Mouse (Mus musculus) brain, embryonic 14.5 days (tissue): ENCODE data around the gene Osbpl3. TPM values are rescaled to one million over a fixed set of nuclear protein-coding genes. Genes with fewer than 3 reads are reported as not detected.

Source experiments
- DNase-seq: peaks from one replicate; pipeline ENCODE4 v3.0.0-alpha.2; 2011; ENCODE audit warnings: low read depth
- CTCF ChIP-seq: fragments of 200-500 bp; IDR thresholded peaks from 2 replicates; pipeline ENCODE4 v1.5.1; 2012; ENCODE audit warnings: inconsistent platforms, mild to moderate bottlenecking, moderate library complexity, borderline replicate concordance; ENCODE audit not compliant: insufficient read depth, insufficient read length; ENCODE audit errors: extremely low read depth
- POLR2A ChIP-seq: fragments of 200-500 bp; IDR thresholded peaks from 2 replicates; pipeline ENCODE4 v1.6.1; 2012; ENCODE audit warnings: mild to moderate bottlenecking, inconsistent platforms, borderline replicate concordance; ENCODE audit not compliant: poor library complexity, insufficient read depth, insufficient read length, severe bottlenecking; ENCODE audit errors: extremely low read depth
- polyA plus RNA-seq: library from polyadenylated mRNA; depleted of rRNA; stranded (reverse); fragments of >200 nt; gene quantifications from 2 replicates; pipeline ENCODE4 v1.2.3, GENCODE M21; 2012

Gene Osbpl3
- polyA plus RNA-seq, 1 experiment, result 8.5 TPM

GRCm38 (mm10) chr6:50395641-50396312, 60.2 kb downstream of the Osbpl3 start:
- TF ChIP-seq CTCF (no peak), POLR2A (no peak)
- peak; percentile 44 for DNase-seq

GRCm38 (mm10) chr6:50394432-50394831, 61.6 kb downstream of the Osbpl3 start:
- TF ChIP-seq POLR2A (no peak), CTCF (no peak)
- no peak for DNase-seq

DNA sequence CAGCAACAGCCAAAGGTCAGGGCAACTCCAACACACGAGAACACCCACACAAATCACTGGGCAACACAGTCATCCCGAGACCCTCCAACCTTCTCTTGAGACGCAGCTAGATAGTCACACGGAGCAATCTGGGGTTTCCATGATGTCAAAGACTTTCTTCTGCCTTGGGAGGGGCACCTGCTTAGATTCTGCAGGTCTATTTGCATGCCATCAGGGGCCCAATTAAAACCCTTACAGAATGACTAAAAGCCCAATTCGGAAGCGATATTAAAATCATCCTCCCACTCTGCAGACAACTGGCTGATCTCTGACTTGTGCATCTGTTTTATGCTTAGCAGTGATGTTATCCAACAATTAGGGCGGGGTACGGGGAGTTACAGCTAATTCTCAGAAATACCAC, 62.0 kb downstream of the Osbpl3 start:
- no peak for DNase-seq
- TF ChIP-seq POLR2A (no peak), CTCF (no peak)

- no peak for TF ChIP-seq CTCF
- no peak for DNase-seq
Measured at GRCm38 (mm10) chr6:50391951-50392350, 64.0 kb downstream of the Osbpl3 start.

DNA sequence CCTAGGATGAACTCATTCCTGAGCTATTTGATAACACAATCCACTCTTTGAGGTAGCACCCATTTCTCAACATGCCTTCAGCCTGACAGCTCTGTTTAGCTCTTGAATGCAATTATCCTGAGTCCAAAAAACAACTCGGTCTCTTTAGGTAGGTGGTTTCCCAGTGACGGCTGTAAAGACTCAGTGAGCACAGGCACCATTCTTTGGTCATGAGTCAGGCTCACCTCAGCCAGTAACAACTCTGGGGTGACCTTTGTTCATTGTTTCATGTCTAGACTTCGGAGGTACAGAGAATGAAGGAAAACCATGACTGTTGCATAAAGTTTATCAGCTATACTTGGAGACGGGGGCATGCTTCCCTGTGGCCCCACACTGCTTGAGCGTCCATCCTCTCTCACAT, 65.7 kb downstream of the Osbpl3 start:
- no peak for DNase-seq
- TF ChIP-seq CTCF (no peak), POLR2A (no peak)

- DNase-seq, result no peak
- no peak for TF ChIP-seq CTCF
- TF ChIP-seq POLR2A, result no peak
Measured at GRCm38 (mm10) chr6:50387629-50388028, 68.4 kb downstream of the Osbpl3 start.

GRCm38 (mm10) chr6:50386497-50386896, 69.5 kb downstream of the Osbpl3 start:
- no peak for DNase-seq
- TF ChIP-seq CTCF (no peak), POLR2A (no peak)

DNA sequence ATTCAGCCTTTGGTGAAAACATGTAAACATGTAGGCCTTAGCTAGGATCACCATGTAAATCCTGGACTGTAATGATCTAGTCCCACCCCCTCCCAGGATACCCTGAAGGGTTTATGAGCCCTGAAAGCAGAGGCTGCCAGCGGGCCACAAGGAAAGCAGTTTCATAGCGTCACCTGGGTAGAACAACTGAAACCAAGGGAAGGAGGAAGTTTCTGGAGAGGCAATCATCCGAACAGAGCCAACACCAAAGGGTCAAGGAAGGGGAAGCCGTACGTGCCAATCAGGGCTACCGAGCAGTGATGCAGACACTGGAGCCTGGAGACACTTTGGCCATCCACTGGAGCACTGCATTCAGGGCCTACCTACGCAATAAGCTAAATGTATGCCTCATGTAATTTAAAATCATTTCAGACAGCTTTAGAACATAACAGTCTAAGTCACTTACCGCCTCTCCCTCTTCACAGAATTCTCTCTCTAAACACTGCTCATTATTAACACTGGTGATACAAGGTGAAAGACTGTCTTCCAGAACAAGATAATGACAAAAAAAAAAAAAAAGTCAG, 70.5 kb downstream of the Osbpl3 start:
- DNase-seq, result no peak
- TF ChIP-seq POLR2A, result no peak
- no peak for TF ChIP-seq CTCF

DNA sequence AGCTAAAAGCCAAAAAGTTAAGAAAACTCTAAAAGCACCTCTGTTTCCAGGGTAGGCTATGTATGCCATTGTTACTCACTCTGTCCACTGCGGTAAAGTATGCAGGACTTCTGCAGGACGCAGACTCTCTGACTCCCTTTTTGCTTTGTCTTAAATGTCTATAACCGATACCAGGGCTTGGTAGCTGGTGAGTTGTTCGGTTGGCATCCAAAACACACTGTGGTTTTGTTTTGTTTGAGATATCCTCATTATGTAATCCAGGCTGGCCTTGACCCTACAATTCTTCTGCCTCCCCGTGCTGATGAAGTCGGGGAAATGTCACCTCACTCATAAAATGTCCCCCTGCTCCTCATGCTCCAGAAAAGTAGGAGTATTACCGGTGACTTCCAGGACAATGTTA, 73.3 kb downstream of the Osbpl3 start:
- DNase-seq, result no peak
- no peak for TF ChIP-seq CTCF
- no peak for TF ChIP-seq POLR2A

DNA sequence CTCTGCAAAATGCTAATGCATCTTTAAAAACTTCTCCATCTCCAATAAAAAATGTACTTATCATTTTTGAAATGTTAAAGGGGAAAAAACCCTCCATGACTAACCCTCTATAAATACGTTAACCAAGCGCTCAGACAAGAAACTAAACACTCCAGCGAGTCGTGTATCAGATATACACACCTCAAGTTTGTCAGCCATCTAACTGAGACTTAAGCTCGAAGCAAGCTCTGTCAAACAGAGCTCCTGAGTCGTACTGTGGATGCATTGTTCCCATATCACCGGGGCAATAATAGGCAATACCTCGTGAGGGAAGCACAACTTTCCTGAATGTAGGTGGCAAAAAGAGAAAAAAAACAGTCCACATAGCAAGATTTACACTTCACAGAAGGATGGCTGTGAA, 73.8 kb downstream of the Osbpl3 start:
- no peak for DNase-seq
- no peak for TF ChIP-seq POLR2A
- no peak for TF ChIP-seq CTCF

DNA sequence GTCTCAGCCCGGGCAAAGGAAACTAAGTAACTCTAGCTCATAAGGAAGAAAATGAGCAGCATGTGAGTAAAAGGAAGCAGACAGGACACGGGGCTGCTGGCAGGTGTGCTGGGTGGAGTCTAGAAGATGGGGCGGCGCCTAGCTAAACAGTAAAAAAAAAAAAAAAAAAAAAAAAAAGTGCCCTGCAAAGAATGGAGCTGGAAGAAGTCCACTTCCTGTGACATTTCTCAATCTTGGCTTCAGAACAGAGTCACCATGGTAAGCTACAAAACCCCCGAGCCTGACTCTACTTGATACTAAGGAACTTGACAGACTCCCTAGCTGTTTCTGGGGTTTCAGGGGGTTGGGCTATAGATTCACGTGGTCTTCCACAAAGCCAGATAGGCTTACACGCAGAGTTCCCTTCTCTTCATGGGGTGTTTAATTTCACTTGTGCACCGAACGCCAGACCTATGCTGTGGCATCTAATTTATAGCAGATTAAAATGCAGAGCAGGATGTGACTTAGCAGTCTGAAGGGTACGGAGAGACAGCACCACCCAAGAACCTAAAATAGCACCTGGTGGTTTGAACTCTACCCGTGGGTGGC, 74.4 kb downstream of the Osbpl3 start:
- TF ChIP-seq CTCF (no peak), POLR2A (no peak)
- peak; percentile 25 for DNase-seq

DNA sequence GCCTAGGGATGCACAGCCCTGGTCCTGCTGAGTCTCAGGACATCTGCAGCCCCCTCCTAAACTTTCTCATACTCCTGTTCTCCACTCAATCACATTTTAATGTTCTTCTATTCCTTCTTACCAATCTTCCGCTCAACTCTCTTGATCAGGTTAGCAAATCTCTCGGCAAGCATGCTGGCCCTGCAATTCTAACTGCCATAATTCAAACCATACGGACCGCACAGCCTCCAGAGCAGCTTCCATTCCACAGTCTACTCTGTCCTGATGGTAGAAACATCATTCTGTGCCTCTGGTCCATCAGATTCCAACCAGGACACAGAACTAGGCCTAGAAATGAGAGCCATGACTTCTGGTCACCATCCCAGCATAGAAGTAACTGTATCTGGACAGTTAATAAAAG, 76.3 kb downstream of the Osbpl3 start:
- TF ChIP-seq CTCF, result no peak
- TF ChIP-seq POLR2A, result no peak
- DNase-seq, result no peak

GRCm38 (mm10) chr6:50379136-50379535, 76.9 kb downstream of the Osbpl3 start:
- TF ChIP-seq CTCF, result no peak
- no peak for TF ChIP-seq POLR2A
- no peak for DNase-seq
